Mouse (Mus musculus): Measurements from ENCODE around the gene Tnfsf15.

DNA sequence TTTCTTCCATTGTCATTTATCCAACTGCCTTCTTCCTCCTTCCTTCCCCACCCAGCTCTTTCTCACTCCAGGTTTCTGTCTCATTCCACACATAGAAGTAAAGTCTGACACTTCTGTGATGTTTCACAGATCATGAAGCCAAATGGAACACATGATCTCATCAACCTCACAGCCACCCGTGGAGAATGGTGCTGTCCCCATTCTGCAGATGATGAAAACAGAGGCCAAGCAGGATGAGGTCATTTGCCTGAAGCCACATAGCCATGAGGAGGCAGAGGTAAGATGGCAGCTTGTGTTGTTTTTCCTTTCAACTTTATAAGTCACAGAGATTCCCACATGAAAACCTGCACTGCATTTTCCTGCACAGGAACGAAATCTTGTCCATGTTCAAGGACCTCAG lies 27.6 kb upstream of the Tnfsf15 start:
- no peak for TF ChIP-seq HCFC1 (IDR thresholded peaks at IDR 0.05; ENCODE audit: borderline replicate concordance, insufficient read depth, low read length)
- no peak for TF ChIP-seq ZC3H11A (IDR thresholded peaks at IDR 0.05; ENCODE audit: borderline replicate concordance, low read depth, low read length)

All from ES-E14 (cell line).